Comparison of ENCODE assay signal across 8 mouse cellular contexts in genomic region chr12:85745827-85746695, GRCm38 (mm10). TPM values are rescaled to one million over a fixed set of nuclear protein-coding genes. Genes with fewer than 3 reads are reported as not detected.
DNase-seq lines count a peak whose midpoint lies in the region; ATAC-seq and TF ChIP-seq lines count a peak whose summit lies in the region.

Gene Flvcr2 (plus strand): TSS chr12:85746539.

- 1% methylated on average over 49 of the region's 51 CpGs for WGBS in heart, embryonic 14.5 days
- WGBS in liver, embryonic 11.5 days, result 3% methylated on average over 50 of the region's 51 CpGs
- 2% methylated on average over 49 of the region's 51 CpGs for WGBS in stomach, embryonic 15.5 days

- no peaks in the 10 kb centered on the region for H3K36me3 ChIP-seq in heart, embryonic 14.5 days (ENCODE audit: control insufficient read depth, insufficient read depth, low read length)
- no peaks in the 10 kb centered on the region for H3K36me3 ChIP-seq in liver, embryonic 11.5 days (ENCODE audit: control insufficient read depth, insufficient read depth, low read length)
- no peaks in the 10 kb centered on the region for H3K36me3 ChIP-seq in myocyte (ENCODE audit: control insufficient read depth, insufficient read depth)
- no peaks in the 10 kb centered on the region for H3K36me3 ChIP-seq in stomach, embryonic 15.5 days

- DNase-seq in B cell, adult 2 months, result peak; percentile 45 to 48
- DNase-seq in brain, adult 2 months (ENCODE audit: low read depth, low spot score), result peak; percentile 86
- peak; percentile 59 for DNase-seq in fibroblast of lung, adult 2 months (ENCODE audit: low read depth)
- DNase-seq in kidney, postnatal 10 days, result peak; percentile 92
- peak; percentile 67 for DNase-seq in liver, embryonic 11.5 days (ENCODE audit: low spot score)

- peak; percentile 12 for TF ChIP-seq POLR2A in myocyte (IDR thresholded peaks at IDR 0.05; ENCODE audit: insufficient read length, low read depth)

- H3K4me3 ChIP-seq in heart, embryonic 14.5 days (ENCODE audit: control insufficient read depth in 1 of 2, insufficient read depth in 1 of 2, low read depth in 1 of 2, low read length in 2 of 2), result peak within 1 kb of the TSS; percentile 59 to 73
- peak within 1 kb of the TSS; percentile 55 for H3K4me3 ChIP-seq in liver, embryonic 11.5 days (ENCODE audit: low read depth, low read length)
- H3K4me3 ChIP-seq in myocyte, result peak within 1 kb of the TSS; percentile 21
- peak within 1 kb of the TSS; percentile 46 for H3K4me3 ChIP-seq in stomach, embryonic 15.5 days (replicated peaks)

- peak; percentile 83 for ATAC-seq in heart, embryonic 14.5 days (ENCODE audit: insufficient number of reproducible peaks, insufficient read depth, low FRiP score, low read depth)
- ATAC-seq in liver, embryonic 11.5 days (replicated peaks; ENCODE audit: low FRiP score), result peak; percentile 86
- peak; percentile 87 for ATAC-seq in stomach, embryonic 15.5 days (ENCODE audit: insufficient read depth, low FRiP score, low read depth)

- H3K4me1 ChIP-seq in heart, embryonic 14.5 days (ENCODE audit: control insufficient read depth in 2 of 2, insufficient read depth in 2 of 2, low read length in 2 of 2), result peaks cover 7 to 10% of the 10 kb centered on the region in 2 experiments
- H3K4me1 ChIP-seq in liver, embryonic 11.5 days (replicated peaks; ENCODE audit: control insufficient read depth, insufficient read depth, low read length), result no peaks in the 10 kb centered on the region
- H3K4me1 ChIP-seq in stomach, embryonic 15.5 days, result peaks cover 8% of the 10 kb centered on the region; the same call in 1 of the 2 replicates

- no peaks in the 10 kb centered on the region; the same call in none of the 2 replicates for H3K27me3 ChIP-seq in heart, embryonic 14.5 days (ENCODE audit: control insufficient read depth, insufficient read depth, low read length)
- peaks cover 11% of the 10 kb centered on the region for H3K27me3 ChIP-seq in liver, embryonic 11.5 days (replicated peaks; ENCODE audit: control insufficient read depth, insufficient read depth, low read length)
- H3K27me3 ChIP-seq in myocyte (ENCODE audit: control insufficient read depth, insufficient read depth, insufficient read length), result peaks cover 17% of the 10 kb centered on the region
- H3K27me3 ChIP-seq in stomach, embryonic 15.5 days (replicated peaks), result 0 out of 2 replicates have a peak, but pooled peaks cover 7% of the 10 kb centered on the region

- no peaks in the 10 kb centered on the region for H3K9me3 ChIP-seq in heart, embryonic 14.5 days (ENCODE audit: control insufficient read depth, low read length)
- no peaks in the 10 kb centered on the region for H3K9me3 ChIP-seq in liver, embryonic 11.5 days (ENCODE audit: control insufficient read depth, low read length)
- no peaks in the 10 kb centered on the region for H3K9me3 ChIP-seq in stomach, embryonic 15.5 days

- peak within 1 kb of the TSS; percentile 78 for H3K9ac ChIP-seq in heart, embryonic 14.5 days (ENCODE audit: low read length)
- H3K9ac ChIP-seq in liver, embryonic 11.5 days (ENCODE audit: low read depth, low read length), result peak within 1 kb of the TSS; percentile 42; the same call in 1 of the 2 replicates
- no peak within 1 kb of the TSS; the same call in 1 of the 2 replicates for H3K9ac ChIP-seq in stomach, embryonic 15.5 days

- H3K4me2 ChIP-seq in heart, embryonic 14.5 days (ENCODE audit: low read length), result peak within 1 kb of the TSS; percentile 97
- H3K4me2 ChIP-seq in liver, embryonic 11.5 days, result peak within 1 kb of the TSS; percentile 94
- peak within 1 kb of the TSS; percentile 100 for H3K4me2 ChIP-seq in myocyte (ENCODE audit: low read depth)
- peak within 1 kb of the TSS; percentile 95 for H3K4me2 ChIP-seq in stomach, embryonic 15.5 days

- H3ac ChIP-seq in myocyte (ENCODE audit: control insufficient read depth, insufficient read length), result peak within 1 kb of the TSS; percentile 3

- no peaks in the 10 kb centered on the region for H3K79me2 ChIP-seq in myocyte (ENCODE audit: control insufficient read depth, insufficient read depth)

- peak within 1 kb of the TSS; percentile 68 to 83 for H3K27ac ChIP-seq in heart, embryonic 14.5 days (replicated peaks in 1 of 2; ENCODE audit: control insufficient read depth in 1 of 2, insufficient read depth in 1 of 2, low read depth in 2 of 2, low read length in 2 of 2)
- no peak within 1 kb of the TSS for H3K27ac ChIP-seq in liver, embryonic 11.5 days (ENCODE audit: low read depth, low read length)
- no peak within 1 kb of the TSS for H3K27ac ChIP-seq in stomach, embryonic 15.5 days

TF ChIP-seq in myocyte, 11 proteins besides CTCF, POLR2A, EP300 and RAD21:
- TF ChIP-seq MYOG (IDR thresholded peaks at IDR 0.05; ENCODE audit: control insufficient read depth in 1 of 3, insufficient read depth in 1 of 3, insufficient read length in 2 of 3, low read depth in 2 of 3) (peak in 1 of 3 experiments; percentile 5), CEBPB (IDR thresholded peaks at IDR 0.05; ENCODE audit: insufficient read depth, poor library complexity, severe bottlenecking) (no peak)
TF ChIP-seq in myocyte: peak in this region for 1.

RNA-seq across cellular contexts. Expression of gene Flvcr2, which starts in this region (rescaled TPM):
- 7.8 TPM in 2 replicates for polyA plus RNA-seq in heart, embryonic 14.5 days (2014; fragmentation: Nextera tagmentation; extraction: Ambion mirVana)
- polyA plus RNA-seq in liver, embryonic 11.5 days (2014; fragmentation: Nextera tagmentation; extraction: Ambion mirVana), result 3.3 and 3.9 TPM in 2 replicates
- 0.74 TPM for polyA plus RNA-seq in myocyte (2012; fragmentation: generic; extraction: Trizol)
- 2.0 and 2.2 TPM in 2 replicates for polyA plus RNA-seq in stomach, embryonic 15.5 days (2015; fragmentation: Nextera tagmentation; extraction: Ambion mirVana)

Comparison
In these comparisons a context has a peak if more than half of its experiments do, and no peak if none do; other contexts are left out.
1. H3K27ac ChIP-seq: peak in heart, embryonic 14.5 days (2 of 2); none in liver, embryonic 11.5 days (single experiment) and stomach, embryonic 15.5 days (single experiment).
2. Peak in every context shown above with its lines, with median percentiles within 50 percentile points of each other: DNase-seq, ATAC-seq, H3K4me2 ChIP-seq and H3K4me3 ChIP-seq.